Comparison of ENCODE assay signal across 19 mouse cellular contexts in genomic region chr2:130289086-130289485, GRCm38 (mm10).
"Had no signal": no experiment of that assay in that cellular context is flagged by ENCODE, and none has a peak within 500 bp of the region (broad histone marks: within the 10 kb centered on the region; RNA-seq: fewer than 3 reads in every experiment).

No protein-coding gene starts in this region.

- H3K4me2 ChIP-seq: kidney, embryonic 15.5 days; limb, embryonic 13.5 days; liver, embryonic 12.5 days; liver, embryonic 15.5 days; lung, embryonic 15.5 days; midbrain, embryonic 13.5 days had no signal

- H3K9ac ChIP-seq: kidney, embryonic 15.5 days; limb, embryonic 13.5 days; liver, embryonic 12.5 days; liver, embryonic 15.5 days; lung, embryonic 15.5 days; midbrain, embryonic 13.5 days had no signal

- H3K36me3 ChIP-seq: kidney, embryonic 15.5 days; limb, embryonic 10.5 days; limb, embryonic 13.5 days; liver, embryonic 12.5 days; liver, embryonic 15.5 days; lung, embryonic 15.5 days; midbrain, embryonic 13.5 days had no signal

- DNase-seq: kidney, adult 2 months; kidney, postnatal 10 days; liver; lung, adult 18-20 months; lung, postnatal 10 days; lung, postnatal 36 days; thymus, adult 2 months; thymus, postnatal 14 days; thymus, postnatal 4 days had no signal

- H3K4me3 ChIP-seq: kidney, embryonic 15.5 days; limb, embryonic 10.5 days; limb, embryonic 13.5 days; liver, embryonic 12.5 days; liver, embryonic 15.5 days; lung, embryonic 15.5 days; megakaryocyte, embryonic 14.5 days; midbrain, embryonic 10.5 days; midbrain, embryonic 13.5 days had no signal

- H3K27ac ChIP-seq: kidney, embryonic 15.5 days; limb, embryonic 10.5 days; limb, embryonic 13.5 days; liver, embryonic 12.5 days; liver, embryonic 15.5 days; lung, embryonic 15.5 days; midbrain, embryonic 10.5 days; midbrain, embryonic 13.5 days; stomach, postnatal 0 days had no signal

- ATAC-seq: liver, embryonic 12.5 days; midbrain, embryonic 13.5 days had no signal

- H3K9me3 ChIP-seq: kidney, embryonic 15.5 days; limb, embryonic 10.5 days; limb, embryonic 13.5 days; liver, embryonic 12.5 days; liver, embryonic 15.5 days; lung, embryonic 15.5 days; megakaryocyte, embryonic 14.5 days; midbrain, embryonic 10.5 days; midbrain, embryonic 13.5 days had no signal
